Mouse (Mus musculus) heart, postnatal 36 days (tissue): ENCODE measurements around the gene Gm10447. TPM values are rescaled to one million over a fixed set of nuclear protein-coding genes. Genes with fewer than 3 reads are reported as not detected.

Experiments
- DNase-seq, 2 experiments: peaks; one replicate each; pipeline ENCODE4 v3.0.0; 2021 to 2022
- intact Hi-C: fragments of 180-260 bp; cut with DNase I; formaldehyde crosslinking; loops from one replicate; pipeline ENCODE4 v1.15.1; 2025
- total RNA-seq, 2 experiments: library from RNA; stranded (reverse); gene quantifications; 2 replicates each; pipeline ENCODE4 v1.2.3; 2021

The Gm10447 gene
- total RNA-seq: not detected

GRCm38 (mm10) chr11:53456474-53457371 lies at the start of gene Gm10447, which contains the start of gene Shroom1:
Gene Gm10447, minus strand, starts transcription at chr11:53457110.
Gene Shroom1, plus strand, starts transcription at chr11:53457205.
- DNase-seq: peak; percentile 66
- intact Hi-C loops: no loop called here

DNA sequence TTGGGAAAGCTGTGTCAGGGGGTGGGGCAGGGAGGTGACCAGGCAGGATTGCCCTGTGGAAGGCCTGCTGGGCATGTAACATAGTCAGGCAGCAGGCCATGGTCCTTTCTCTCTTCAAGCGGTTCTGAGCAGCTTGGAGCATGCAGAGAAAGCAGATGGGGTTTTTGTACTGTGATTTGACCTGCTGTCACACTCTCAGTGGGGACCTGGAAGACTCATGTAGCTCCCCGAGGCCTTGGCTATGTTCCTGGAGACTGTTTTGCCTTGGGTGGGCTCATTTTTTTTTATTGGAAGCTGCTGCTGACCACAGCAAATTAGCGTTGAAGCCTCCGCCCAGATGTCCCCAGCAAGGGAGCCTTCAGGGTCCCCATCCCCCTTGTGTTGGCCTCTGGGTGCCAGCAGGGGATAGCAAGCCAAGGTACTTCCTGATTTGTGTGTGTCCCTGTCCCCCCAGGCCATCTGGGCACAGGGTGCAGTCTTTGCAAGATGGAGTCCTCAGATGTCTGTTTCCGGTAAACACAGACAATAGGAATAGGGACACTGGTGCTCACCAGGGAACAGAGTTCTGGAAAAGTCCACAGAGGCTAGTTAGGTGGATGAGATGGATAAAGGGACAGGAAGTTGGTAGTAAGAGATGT lies 48.2 kb upstream of the Gm10447 start:
- DNase-seq: no peak
- intact Hi-C loops: no loop called here

DNA sequence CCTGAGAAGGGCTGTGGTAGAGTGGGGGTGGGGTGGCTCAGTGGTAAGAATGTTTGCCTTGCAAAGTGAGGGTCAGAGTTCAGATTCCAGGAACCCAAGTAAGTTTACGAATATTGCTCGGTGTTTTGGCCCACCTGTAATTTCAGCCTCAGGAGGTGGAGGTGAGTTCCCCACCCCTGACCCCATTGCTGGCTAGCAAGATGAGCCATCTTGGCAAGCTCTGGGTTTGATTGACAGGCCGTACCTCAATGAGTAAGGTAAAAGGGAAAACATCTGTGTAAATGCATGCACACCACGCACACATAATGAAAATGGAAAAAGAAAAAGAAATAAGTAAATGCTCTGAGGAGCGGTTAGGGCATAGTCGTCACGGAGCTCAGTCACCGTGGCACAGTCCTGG lies 47.5 kb upstream of the Gm10447 start:
- intact Hi-C loops: no loop called here
- no peak for DNase-seq

GRCm38 (mm10) chr11:53503738-53504137 lies 46.8 kb upstream of the Gm10447 start:
- intact Hi-C loops: no loop called here

DNA sequence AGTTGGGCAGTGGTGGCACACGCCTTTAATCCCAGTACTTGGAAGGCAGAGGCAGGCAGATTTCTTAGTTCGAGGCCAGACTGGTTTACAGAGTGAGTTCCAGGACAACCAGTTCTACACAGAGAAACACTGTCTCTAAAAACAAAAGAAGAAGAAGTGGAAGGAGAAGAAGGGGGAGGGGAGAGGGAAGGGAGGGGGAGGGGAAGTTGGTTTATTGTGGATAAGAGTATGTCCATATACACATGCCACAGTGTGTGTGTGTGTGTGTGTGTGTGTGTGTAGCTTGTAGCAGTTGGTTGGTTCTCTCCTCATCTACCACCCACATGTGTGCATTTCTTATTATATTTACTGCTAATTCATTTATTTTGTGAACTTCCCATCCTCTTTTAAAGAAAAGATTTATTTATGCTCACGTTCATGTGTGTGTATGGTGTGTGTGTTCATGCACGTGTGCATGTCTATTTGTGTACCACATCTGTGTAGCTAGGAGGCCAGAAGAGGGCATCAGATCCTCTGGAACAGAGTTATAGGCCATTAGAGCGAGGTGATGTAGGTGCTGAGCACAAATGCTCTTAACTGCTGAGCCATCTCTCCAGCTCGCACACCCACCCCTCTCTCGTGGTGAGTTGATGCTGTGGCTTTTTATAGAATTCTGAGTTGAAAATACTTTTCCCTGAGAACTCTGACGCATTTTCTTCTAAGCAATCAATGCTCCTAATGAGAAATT lies 45.3 kb upstream of the Gm10447 start:
- intact Hi-C loops: no loop called here
- DNase-seq: no peak

More at GRCm38 (mm10) chr11:53503738-53504137, 46.8 kb upstream of the Gm10447 start:
- DNase-seq: no peak

DNA sequence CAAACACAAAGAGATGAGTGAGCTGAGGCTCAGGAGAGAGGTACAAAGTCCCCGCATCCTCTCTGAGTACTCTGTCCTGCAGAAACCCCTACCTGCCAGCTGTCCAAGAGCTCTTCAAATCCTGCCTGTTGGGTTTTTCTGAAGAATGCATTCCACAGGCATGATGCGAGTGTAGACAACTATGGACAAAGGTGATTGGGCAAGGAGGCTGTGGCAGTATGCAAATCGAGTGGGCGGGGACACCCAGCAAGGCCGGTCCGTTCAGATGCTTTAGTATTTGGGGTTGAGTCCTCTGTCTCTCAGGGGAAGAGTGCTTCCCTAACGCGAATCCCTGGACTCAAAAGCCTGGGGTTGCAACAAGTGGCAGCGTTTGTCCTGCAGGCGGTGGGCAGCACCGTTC lies 43.7 kb upstream of the Gm10447 start:
- no peak for DNase-seq
- intact Hi-C loops: no loop called here

GRCm38 (mm10) chr11:53496946-53497345 lies 40.0 kb upstream of the Gm10447 start:
- no peak for DNase-seq
- intact Hi-C loops: no loop called here

- intact Hi-C loops: no loop called here
- DNase-seq: no peak
These were observed 38.5 kb upstream of the Gm10447 start for GRCm38 (mm10) chr11:53495417-53495816.

- intact Hi-C loops: no loop called here
- DNase-seq: no peak
These were observed 36.5 kb upstream of the Gm10447 start for GRCm38 (mm10) chr11:53493243-53493955.

GRCm38 (mm10) chr11:53491954-53492401 lies 35.1 kb upstream of the Gm10447 start:
- intact Hi-C loops: no loop called here
- DNase-seq: peak; percentile 35 to 47

GRCm38 (mm10) chr11:53489421-53489820 lies 32.5 kb upstream of the Gm10447 start:
- DNase-seq: no peak
- intact Hi-C loops: loop anchor here (5.0 kb wide), 1 partner anchor 93 kb away; no protein-coding TSS in a partner anchor

DNA sequence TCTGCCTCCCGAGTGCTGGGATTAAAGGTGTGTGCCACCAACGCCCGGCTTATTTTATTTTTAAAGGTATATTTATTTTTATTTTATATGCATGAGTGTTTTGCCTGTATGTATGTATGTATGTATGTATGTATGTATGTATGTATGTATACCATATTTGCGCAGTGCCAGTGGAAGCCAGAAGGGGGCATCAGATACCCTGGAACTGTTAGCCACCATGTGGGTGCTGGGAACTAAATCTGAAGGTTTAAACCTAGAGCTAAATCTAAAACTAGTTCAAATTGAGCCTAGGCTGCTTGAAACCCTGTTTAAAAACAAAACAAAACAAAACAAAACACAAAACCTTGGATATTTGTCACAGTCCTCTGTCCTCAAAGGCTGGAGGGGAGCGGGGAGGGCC lies 32.1 kb upstream of the Gm10447 start:
- DNase-seq: no peak
- intact Hi-C loops: loop anchor here (5.0 kb wide), 1 partner anchor 93 kb away; no protein-coding TSS in a partner anchor

DNA sequence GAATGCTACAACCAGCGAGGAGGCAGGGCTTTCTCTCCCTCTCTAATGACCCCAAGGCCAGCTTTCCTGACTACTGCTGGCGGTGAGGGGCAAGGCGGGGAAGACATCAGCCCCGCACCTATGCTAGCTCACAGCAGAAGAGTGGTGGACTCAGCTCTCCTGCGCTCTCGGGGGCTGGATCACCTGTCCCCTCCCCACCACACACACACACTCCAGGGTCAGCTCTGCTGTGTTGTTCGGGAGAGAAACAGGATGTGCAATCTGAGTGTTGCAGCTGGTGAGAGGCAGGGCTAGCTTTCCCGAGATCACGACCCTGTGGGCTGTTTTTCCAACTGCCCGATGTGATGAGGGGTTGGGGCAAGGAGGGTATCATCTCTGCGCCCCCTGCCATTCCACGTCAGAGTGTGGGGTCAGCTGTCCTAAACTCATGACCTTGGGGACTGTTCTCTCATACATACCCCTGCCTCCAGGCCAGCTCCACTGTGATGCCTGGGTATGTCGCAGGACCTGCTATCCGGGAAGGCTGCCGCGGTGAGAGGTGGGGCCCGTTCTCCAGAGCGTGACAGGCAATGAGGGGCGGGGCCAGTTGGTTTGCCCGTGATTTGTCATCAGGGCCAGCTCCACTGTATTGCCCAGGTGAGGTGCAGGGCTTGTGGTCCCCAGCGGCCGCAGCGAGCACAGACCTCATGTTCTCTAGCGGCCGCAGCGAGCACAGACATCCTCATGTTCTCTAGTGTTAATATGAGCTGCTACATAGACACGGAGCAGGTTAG lies 30.1 kb upstream of the Gm10447 start:
- intact Hi-C loops: loop anchor here (5.0 kb wide), 1 partner anchor 95 kb away; no protein-coding TSS in a partner anchor
- no peak for DNase-seq

- intact Hi-C loops: loop anchor here (5.0 kb wide), 1 partner anchor 96 kb away; no protein-coding TSS in a partner anchor
- no peak for DNase-seq
These were observed 29.4 kb upstream of the Gm10447 start for GRCm38 (mm10) chr11:53486351-53486750.

DNA sequence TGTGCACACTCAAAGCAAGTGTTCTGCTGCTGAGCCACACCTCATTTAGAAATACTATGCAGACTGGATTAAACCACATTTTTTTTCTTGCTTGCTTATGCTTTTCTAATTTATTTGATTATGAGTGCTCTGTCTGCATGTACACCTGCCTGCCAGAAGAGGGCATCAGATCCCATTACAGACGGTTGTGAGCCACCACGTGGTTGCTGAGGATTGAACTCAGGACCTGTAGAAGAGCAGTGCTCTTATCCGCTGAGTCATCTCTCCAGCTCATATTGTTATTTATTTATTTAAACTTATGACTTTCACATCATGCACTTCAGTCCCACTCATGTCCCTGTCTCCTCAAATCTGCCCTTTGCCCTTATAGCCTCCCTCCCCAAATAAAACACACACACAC lies 28.8 kb upstream of the Gm10447 start:
- intact Hi-C loops: loop anchor here (5.0 kb wide), 1 partner anchor 97 kb away; no protein-coding TSS in a partner anchor
- no peak for DNase-seq

- intact Hi-C loops: no loop called here
- DNase-seq: no peak
These were observed 26.4 kb upstream of the Gm10447 start for GRCm38 (mm10) chr11:53483159-53483891.

GRCm38 (mm10) chr11:53481088-53481730 lies 24.3 kb upstream of the Gm10447 start:
- intact Hi-C loops: no loop called here

GRCm38 (mm10) chr11:53479783-53480301 lies 22.9 kb upstream of the Gm10447 start, which contains the start of the genes Gm9945 and Sowaha:
Gene Gm9945, plus strand, starts transcription at chr11:53480166.
Gene Sowaha, minus strand, starts transcription at chr11:53480274.
- DNase-seq: no peak
- intact Hi-C loops: no loop called here

More at GRCm38 (mm10) chr11:53481088-53481730, 24.3 kb upstream of the Gm10447 start:
- no peak for DNase-seq
